Mouse (Mus musculus) bone marrow, adult 2 months (tissue): ENCODE measurements at regions not wholly inside any gene's neighbourhood (a gene's known extent, or its start where the extent isn't known, plus 50 kb on each side); places are given as distances from the start of the nearest gene placed in this dataset.

Experiments
- CTCF ChIP-seq: fragments of 200-500 bp; IDR thresholded peaks from 2 replicates; pipeline ENCODE4 v1.5.1; 2011; ENCODE audit warnings: low read length, control low read depth; ENCODE audit not compliant: control insufficient read depth, insufficient read depth
- POLR2A ChIP-seq: fragments of 200-500 bp; IDR thresholded peaks from 2 replicates; pipeline ENCODE4 v1.6.1; 2011; ENCODE audit warnings: low read depth, mild to moderate bottlenecking, control low read depth, low read length, borderline replicate concordance; ENCODE audit not compliant: control insufficient read depth

DNA sequence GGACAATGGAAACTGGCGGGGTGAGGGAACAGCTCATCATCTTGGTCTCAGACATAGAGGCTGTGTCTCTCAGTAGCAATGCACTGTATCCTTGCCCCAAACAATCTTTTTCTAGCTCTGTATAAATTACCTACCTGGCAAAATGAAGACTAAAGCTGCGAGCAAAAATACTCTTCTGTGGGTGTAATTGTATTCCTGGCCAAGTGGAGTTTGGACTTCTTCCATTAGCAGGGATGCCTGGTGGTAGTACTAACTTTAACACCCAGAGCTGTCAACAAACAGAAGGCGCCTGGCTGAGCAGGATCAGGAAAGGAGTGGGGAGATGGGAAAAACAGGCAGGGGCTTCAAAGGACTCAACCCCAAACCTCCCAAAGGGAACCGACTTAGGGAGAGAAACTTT lies 73.2 kb downstream of the Cetn3 start:
- TF ChIP-seq POLR2A (no peak), CTCF (no peak)
